Mouse (Mus musculus): ENCODE measurements around the gene Eif2b3.
A peak's percentile ranks its signal among the peaks of the same experiment; 100 is the strongest.

Gene Eif2b3

GRCm38 (mm10) chr4:117123546-117124217, 104.5 kb downstream of the Eif2b3 start:
- DNase-seq (ENCODE audit: low read depth, low spot score): no peak

GRCm38 (mm10) chr4:117124218-117124517, 105.0 kb downstream of the Eif2b3 start:
- no peak for DNase-seq (ENCODE audit: low read depth, low spot score)

DNA sequence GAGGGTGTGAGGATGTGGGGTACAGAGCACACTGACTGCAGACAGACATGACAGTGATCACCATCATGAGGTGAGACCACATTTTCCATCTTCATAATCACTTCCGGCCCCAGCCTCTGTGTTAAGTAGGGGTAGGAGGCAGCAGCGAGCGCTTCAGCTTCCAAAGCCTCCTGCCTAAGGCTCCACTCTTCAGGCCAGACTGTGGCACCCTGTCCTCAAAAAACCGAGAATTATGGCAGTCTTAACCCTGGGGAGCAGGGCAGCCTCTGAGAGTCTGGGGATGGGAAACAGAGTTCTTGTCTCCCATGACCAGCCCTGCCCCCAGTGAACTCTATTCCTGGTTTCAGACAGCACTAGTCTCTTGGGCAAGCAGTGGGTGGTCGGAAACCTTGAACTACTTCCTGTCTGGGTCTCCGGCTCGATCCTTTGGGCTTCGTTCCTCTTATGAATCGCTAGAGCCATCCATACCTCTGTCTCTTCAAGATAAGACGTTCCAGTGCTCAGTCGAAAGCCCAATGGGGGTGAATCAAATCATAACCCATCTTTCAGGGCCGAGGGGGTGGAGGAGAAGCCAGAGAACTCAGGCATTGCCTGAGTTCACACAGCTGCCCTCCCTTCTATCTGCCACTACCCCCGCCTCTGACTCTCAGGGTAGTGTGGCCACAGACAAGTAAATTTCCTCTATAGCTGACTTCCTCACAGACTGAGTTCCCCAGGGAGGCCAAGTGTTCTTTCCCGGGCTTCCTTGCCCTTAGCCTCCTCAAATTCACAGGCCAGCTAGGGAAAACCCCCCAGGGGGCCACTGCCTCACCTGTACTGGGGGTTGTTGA, 105.5 kb downstream of the Eif2b3 start:
- DNase-seq (ENCODE audit: low read depth, low spot score): no peak

DNA sequence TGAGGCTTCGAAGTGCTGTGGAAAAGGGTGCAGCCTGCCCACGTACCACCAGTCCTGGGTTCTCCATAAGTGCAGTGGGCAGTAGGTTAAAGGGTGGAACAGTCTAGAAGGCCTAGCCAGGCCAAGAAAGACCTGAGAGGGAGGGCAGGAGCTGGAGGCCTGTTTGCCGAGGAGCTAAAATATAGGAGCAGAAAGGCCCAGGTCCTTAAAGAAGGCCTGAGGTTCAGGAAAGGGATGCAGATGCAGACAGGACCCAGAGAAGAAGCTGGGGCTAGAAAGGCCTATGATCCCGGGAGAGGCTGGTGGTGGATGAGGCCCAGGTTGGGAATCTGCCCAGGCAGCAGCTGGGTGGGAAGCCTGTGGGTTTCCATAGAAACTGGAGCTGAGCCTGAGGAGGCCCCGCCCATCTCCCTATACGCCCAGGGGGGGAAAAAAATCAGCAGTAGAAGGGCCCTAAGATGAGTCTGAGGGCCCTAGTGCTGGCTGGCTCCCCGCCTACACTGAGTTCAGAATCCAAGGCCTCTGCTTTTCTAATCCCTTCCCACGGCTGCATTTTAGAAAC, 106.2 kb downstream of the Eif2b3 start, which contains the start of gene Btbd19:
Gene Btbd19 (minus strand): TSS at position 378 of the 562 bp plus-strand sequence.
- no peak for DNase-seq (ENCODE audit: low read depth, low spot score)

GRCm38 (mm10) chr4:117125910-117126674, 106.9 kb downstream of the Eif2b3 start:
- no peak for DNase-seq (ENCODE audit: low read depth, low spot score)

DNA sequence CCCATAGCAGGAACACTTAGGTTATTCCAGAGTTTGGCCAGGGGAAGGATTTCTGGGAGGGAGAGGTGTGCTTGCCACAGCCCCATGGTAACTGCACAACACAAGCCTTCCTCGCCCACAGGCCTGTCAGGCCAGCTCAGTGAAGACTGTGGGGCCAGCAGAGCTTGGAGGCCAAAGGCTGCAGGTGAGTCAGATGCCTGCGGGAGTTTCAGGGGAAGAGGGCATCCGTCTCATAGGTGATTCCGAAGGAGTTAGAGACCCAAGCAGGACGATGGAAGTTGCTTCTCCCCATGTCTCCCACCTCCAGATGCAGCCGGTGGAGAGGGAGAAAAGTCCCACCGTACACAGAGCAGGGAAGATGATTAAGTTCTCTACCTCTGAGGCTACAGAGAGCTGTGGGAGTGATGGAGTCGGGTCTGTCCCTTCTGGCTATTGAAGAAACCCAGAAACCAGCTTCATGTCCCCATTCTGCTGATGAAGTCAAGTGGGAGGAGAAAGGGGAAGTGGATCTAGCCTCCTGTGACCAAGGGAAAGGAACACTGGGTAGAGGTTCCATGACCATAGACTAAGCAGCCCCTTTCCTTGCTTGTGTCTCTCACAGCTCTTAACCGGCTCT, 107.6 kb downstream of the Eif2b3 start, which contains the start of gene Tctex1d4:
Gene Tctex1d4 (plus strand): TSS at position 120 of the 616 bp plus-strand sequence.
- DNase-seq (ENCODE audit: low read depth, low spot score): no peak

- no peak for DNase-seq (ENCODE audit: low read depth, low spot score)
These were observed 108.9 kb downstream of the Eif2b3 start for GRCm38 (mm10) chr4:117127991-117128686.

DNA sequence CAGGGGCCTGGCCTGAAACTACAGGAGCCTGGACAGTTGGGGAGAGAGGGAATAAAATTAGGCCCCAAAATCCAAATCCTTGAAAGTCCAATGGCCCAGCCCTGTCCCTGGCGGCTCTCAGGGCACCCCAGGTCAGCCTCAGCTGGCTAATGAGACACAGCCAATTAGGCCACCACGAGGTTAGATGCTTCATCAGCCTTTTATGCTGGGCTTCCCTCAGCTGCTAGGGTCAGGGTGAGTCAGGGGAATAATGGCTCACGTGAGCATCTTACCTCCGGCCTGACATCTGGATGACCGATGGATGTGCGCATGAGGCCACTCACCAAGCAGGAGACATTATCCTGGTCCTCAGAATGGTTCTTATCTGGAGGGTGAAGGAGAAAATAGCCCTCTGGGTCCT, 111.6 kb downstream of the Eif2b3 start:
- no peak for DNase-seq (ENCODE audit: low read depth, low spot score)

DNA sequence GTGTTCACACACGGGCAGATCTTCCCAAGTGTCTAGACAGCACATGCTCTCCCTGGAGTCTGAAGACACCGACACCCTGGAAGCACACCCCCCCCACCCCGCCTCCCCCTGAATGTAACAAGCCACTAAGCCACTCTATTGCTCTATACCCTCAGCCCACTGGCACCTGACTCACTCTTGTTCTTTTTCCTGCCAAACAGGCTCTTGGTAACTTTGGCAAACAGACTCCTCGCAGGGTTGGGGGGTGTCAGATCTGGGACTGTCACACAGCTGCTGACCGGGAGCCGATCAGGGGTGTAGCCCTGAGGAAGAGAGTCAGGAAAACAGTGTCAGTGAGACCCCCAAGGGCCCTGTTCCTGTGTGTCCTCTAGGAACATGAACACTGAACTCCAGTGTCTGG, 112.0 kb downstream of the Eif2b3 start:
- DNase-seq (ENCODE audit: low read depth, low spot score): no peak

DNA sequence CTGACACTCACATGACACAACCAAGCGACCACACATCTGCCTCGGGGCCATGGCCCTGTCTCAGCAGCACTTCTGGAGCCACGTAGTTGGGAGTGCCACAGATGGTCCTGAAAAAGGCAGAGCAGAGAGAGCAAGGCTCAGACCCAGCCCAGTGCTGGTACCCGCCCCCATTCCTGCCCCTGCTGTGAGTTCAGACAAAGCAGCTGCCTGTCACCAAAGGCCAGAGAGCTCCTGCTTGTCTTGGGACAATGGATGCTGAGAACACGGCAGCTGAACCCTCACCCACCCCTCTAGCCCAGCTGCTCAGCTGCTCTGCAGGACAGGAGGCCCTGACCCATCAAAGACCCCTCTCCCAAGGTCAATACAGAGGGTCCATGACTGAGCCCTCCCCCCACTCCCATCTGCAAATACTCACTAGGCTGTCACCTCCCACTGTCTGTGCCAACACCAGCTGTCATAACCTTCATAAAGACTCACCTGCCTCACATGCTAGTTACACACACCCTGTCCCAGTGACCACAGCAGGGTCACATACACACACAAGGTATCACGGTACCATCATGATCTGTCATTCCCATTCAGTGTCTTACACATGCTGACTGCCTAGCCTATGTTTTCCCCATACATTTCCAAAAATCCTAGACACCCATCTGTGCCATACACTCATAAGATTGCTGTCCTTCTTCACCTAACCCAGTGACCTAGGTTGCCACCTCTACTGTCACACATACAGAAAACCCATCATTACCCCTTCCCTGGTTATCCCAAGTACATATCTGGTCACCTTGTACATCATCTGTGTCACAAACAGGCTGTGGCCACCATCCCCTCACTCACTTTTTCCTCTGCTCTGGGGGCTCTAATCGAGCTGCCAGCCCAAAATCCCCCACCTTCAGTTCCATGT, 112.9 kb downstream of the Eif2b3 start:
- no peak for DNase-seq (ENCODE audit: low read depth, low spot score)

- no peak for DNase-seq (ENCODE audit: low read depth, low spot score)
These were observed 113.6 kb downstream of the Eif2b3 start for GRCm38 (mm10) chr4:117132794-117133143.

DNA sequence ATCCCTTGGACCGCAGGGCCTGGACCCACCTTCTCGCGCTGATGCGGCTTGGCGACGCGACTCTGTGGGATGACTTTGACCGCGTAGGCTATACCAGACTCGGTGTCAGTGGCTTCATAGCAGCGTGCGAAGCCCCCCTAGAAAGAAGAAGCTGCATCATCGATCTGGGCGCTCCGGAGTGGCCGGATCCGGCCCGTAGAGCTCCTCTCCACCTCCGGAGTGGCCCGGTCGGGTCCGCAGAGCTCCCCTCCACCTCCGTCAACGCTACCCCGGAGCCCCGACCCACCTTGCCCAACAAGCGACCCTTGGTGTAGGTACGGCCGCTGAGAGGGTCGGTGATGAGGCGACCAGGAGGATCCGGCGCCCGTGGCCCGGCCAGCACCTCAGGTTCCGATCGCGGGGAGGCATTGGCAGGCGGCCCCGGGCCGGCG, 114.2 kb downstream of the Eif2b3 start:
- no peak for DNase-seq (ENCODE audit: low read depth, low spot score)

DNA sequence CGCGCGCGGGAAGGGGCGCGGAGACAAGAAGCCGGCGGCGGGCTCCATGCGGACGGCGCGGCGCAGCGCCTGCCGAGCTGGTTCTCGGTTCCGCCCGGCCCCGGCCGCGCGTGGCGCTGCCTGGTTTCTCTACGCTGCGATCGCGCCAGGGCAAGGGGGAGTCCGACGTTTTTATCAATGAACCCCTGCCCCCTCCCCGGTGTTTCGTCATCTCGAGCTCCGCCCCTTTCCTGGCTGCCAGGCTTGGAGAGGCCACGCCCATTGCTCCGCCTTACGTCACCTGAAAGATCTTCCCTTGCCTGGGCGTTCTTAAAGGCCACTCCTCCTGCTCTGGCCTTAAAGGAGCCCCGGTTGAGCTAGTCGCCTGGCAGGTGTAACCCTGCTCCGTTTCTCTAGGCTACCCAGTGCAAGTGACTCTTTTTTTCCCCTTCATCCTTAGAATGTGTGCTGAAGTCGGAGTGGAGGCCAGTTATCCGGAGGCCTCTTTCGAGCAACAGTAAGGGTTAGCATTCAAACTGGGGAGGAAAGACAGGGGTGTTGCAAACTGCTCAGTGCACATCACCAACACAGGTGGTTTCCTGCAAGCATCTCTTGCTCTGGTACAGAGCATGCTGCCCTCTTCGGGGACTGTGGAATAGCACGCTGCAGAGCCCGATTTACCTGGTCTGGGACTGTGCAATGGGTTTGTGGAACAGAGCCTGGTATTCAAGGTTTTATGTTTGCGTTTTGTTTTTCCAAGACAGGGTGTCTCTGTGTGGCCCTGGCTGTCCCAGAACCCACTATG, 114.8 kb downstream of the Eif2b3 start, which contains the start of gene Plk3:
Gene Plk3 (minus strand): TSS at position 147 of the 784 bp plus-strand sequence.
- peak; percentile 95 for DNase-seq (ENCODE audit: low read depth, low spot score)

- DNase-seq (ENCODE audit: low read depth, low spot score): no peak
These were observed 115.4 kb downstream of the Eif2b3 start for GRCm38 (mm10) chr4:117134601-117134995.

DNA sequence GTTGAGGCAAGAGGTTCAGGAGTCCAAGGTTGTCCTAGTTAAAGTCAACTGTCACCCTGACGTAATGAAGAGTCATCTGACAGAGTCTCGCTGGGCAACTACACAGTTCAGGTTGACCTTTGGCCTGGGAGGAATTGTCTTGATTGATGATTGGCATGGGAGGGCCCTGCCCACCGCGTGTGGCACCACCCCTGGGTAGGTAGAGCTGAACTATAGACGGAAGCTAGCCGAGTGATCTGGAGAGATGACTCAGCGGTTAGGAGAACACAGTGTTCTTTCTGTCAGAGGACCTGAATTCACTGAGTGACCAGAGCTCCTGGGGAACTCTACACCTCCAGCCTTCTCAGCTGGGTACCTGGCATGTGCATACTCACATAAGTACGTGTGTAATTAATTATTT, 116.8 kb downstream of the Eif2b3 start:
- DNase-seq (ENCODE audit: low read depth, low spot score): no peak

Data from embryo, embryonic 11.5 days (tissue).